Mouse (Mus musculus): ENCODE results near the gene Trim75. TPM values are rescaled to one million over a fixed set of nuclear protein-coding genes. Genes with fewer than 3 reads are reported as not detected.
"Not testable (repeated sequence)": the region's sequence is repeated elsewhere in the genome, so short reads cannot be mapped to it uniquely, and the experiment has no call there.

Trim75 gene
- polyA plus RNA-seq, 1 experiment, result not detected

DNA sequence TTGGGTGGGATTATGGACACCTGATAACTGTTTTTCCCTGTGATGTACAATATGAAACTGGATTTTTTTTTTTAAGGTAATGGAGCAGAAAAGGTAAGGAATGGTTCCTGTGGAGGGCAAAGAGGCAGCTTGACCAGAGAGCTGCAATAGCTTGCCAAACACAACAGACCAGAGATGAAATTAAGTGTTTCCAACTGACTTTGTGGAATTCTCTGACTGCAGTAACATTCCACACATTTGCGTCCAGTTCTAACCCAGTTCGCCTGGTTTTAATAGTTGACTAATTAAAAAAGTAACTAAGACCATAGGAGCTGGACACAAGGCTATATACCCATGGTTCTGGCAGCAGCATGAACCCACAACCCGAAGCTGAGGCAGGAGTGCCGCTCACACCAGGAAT lies 42.1 kb upstream of the Trim75 start:
- Histone ChIP-seq H3K9me3 (replicated peaks; ENCODE audit: control insufficient read depth, insufficient read depth, low read length, poor library complexity, severe bottlenecking) (no peaks in the 10 kb centered on the region), H3K36me3 (ENCODE audit: control insufficient read depth, insufficient read depth, low read length, poor library complexity, severe bottlenecking) (peaks cover 18% of the 10 kb centered on the region), H3K4me3 (ENCODE audit: low read depth, low read length) (no peak overlapping the region), H3K27ac (ENCODE audit: insufficient read depth, low read length) (no peak overlapping the region), H3K9ac (ENCODE audit: low read depth, poor library complexity, severe bottlenecking) (no peak overlapping the region), H3K4me1 (ENCODE audit: control insufficient read depth, insufficient read depth, low read length) (no peaks in the 10 kb centered on the region), H3K27me3 (ENCODE audit: control insufficient read depth, insufficient read depth, low read length, poor library complexity, severe bottlenecking) (no peaks in the 10 kb centered on the region)
- TF ChIP-seq CTCF (IDR thresholded peaks at IDR 0.05; ENCODE audit: low read depth, low read length) (no peak), EP300 (IDR thresholded peaks at IDR 0.05; ENCODE audit: insufficient read depth, low read depth, low read length) (no peak), POLR2A (IDR thresholded peaks at IDR 0.05; ENCODE audit: insufficient read depth, low read length) (no peak)

DNA sequence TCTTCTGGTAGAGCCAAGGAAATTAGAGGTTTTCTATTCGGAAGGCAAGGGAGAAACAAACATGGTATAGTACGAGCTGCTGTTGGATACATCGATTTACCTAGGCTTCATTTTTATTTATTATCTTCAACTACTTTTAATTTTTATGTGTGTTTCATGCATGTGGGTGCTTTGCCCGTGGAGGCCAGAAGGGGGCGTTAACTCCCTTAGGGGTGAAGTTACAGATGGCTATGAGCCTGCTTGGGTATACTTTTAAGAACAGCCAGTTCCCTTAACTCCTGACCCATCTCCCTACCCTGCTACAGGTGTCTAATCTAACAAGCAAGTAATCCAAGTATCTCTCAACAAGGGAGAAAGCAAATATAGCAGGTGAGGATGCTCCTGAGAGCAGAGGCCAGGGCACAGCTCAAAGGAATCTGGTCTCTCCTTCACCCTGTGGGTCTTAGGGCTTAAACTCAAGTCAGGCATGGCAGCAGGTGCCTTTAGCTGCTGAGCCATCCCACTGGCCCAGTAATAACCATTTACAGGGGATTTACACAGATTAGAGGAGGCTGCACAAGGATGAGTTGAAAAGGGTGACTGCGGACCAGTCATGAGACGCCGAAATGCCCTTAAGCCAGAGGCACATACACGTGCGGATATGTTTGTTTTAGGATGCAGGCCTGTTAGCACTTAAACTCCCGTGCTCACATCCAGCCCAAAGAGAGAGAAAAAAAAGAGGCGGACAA lies 41.5 kb upstream of the Trim75 start:
- TF ChIP-seq POLR2A (IDR thresholded peaks at IDR 0.05; ENCODE audit: insufficient read depth, low read length) (no peak), CTCF (IDR thresholded peaks at IDR 0.05; ENCODE audit: low read depth, low read length) (peak; percentile 66), EP300 (IDR thresholded peaks at IDR 0.05; ENCODE audit: insufficient read depth, low read depth, low read length) (no peak)
- Histone ChIP-seq H3K4me3 (ENCODE audit: low read depth, low read length) (no peak overlapping the region), H3K4me1 (ENCODE audit: control insufficient read depth, insufficient read depth, low read length) (no peaks in the 10 kb centered on the region), H3K27me3 (ENCODE audit: control insufficient read depth, insufficient read depth, low read length, poor library complexity, severe bottlenecking) (no peaks in the 10 kb centered on the region), H3K9ac (ENCODE audit: low read depth, poor library complexity, severe bottlenecking) (no peak overlapping the region), H3K36me3 (ENCODE audit: control insufficient read depth, insufficient read depth, low read length, poor library complexity, severe bottlenecking) (peaks cover 18% of the 10 kb centered on the region), H3K27ac (ENCODE audit: insufficient read depth, low read length) (no peak overlapping the region), H3K9me3 (replicated peaks; ENCODE audit: control insufficient read depth, insufficient read depth, low read length, poor library complexity, severe bottlenecking) (no peaks in the 10 kb centered on the region)

DNA sequence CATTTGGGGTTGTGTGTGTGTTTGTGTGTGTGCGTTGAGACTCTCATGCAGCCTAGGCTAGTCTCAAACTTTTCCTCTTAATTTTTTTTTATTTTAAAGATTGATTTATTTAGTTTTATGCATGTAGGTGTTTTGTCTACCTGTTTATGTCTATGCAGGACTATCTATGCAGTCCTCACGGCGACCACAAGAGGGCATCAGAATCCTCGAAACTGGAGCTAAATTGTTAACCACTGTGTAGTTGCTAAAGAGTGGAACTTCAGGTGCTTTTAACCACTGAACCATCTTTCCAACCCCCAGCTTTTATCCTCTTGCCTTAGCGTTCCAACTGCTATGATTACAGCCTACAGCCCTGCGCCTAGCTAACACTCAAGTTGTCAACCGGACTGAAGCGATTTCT lies 34.9 kb upstream of the Trim75 start:
- Histone ChIP-seq H3K36me3 (ENCODE audit: control insufficient read depth, insufficient read depth, low read length, poor library complexity, severe bottlenecking) (peaks cover 8% of the 10 kb centered on the region), H3K27ac (ENCODE audit: insufficient read depth, low read length) (no peak overlapping the region), H3K9me3 (replicated peaks; ENCODE audit: control insufficient read depth, insufficient read depth, low read length, poor library complexity, severe bottlenecking) (peaks cover 7% of the 10 kb centered on the region), H3K4me1 (ENCODE audit: control insufficient read depth, insufficient read depth, low read length) (no peaks in the 10 kb centered on the region), H3K9ac (ENCODE audit: low read depth, poor library complexity, severe bottlenecking) (no peak overlapping the region), H3K4me3 (ENCODE audit: low read depth, low read length) (no peak overlapping the region), H3K27me3 (ENCODE audit: control insufficient read depth, insufficient read depth, low read length, poor library complexity, severe bottlenecking) (no peaks in the 10 kb centered on the region)
- no peak for TF ChIP-seq CTCF (IDR thresholded peaks at IDR 0.05; ENCODE audit: low read depth, low read length)
- no peak for TF ChIP-seq EP300 (IDR thresholded peaks at IDR 0.05; ENCODE audit: insufficient read depth, low read depth, low read length)
- no peak for TF ChIP-seq POLR2A (IDR thresholded peaks at IDR 0.05; ENCODE audit: insufficient read depth, low read length)

DNA sequence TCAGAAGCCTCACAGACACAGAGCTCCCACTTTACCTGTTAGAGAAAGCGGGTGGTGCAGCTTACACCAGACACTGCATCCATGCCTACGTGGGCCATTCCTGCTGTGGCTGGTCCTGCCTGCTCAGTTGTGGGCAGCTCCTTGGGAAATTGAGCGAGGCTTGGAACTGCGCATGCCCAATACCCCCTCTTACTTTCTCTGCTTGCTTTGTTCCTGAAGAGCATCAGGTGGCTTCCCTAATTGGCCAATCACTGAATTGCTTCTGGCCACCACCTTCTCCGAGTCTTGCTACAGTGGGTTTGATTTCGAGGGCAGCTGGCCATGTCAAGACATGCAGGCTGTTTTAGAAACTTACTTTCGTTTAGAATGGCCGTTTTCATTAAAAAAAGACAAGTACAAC lies 30.8 kb upstream of the Trim75 start, which contains the start of the genes Trim61 and Trim60:
Gene Trim61 (minus strand): TSS at position 101 of the 400 bp plus-strand sequence.
Gene Trim60 (minus strand): TSS at position 162 of the 400 bp plus-strand sequence.
- Histone ChIP-seq H3K36me3 (ENCODE audit: control insufficient read depth, insufficient read depth, low read length, poor library complexity, severe bottlenecking) (no peaks in the 10 kb centered on the region), H3K4me3 (ENCODE audit: low read depth, low read length) (no peak within 1 kb of the TSS), H3K27ac (ENCODE audit: insufficient read depth, low read length) (no peak within 1 kb of the TSS), H3K4me1 (ENCODE audit: control insufficient read depth, insufficient read depth, low read length) (no peaks in the 10 kb centered on the region), H3K9ac (ENCODE audit: low read depth, poor library complexity, severe bottlenecking) (no peak within 1 kb of the TSS), H3K9me3 (replicated peaks; ENCODE audit: control insufficient read depth, insufficient read depth, low read length, poor library complexity, severe bottlenecking) (peaks cover 6% of the 10 kb centered on the region), H3K27me3 (ENCODE audit: control insufficient read depth, insufficient read depth, low read length, poor library complexity, severe bottlenecking) (no peaks in the 10 kb centered on the region)
- TF ChIP-seq CTCF (IDR thresholded peaks at IDR 0.05; ENCODE audit: low read depth, low read length) (no peak), POLR2A (IDR thresholded peaks at IDR 0.05; ENCODE audit: insufficient read depth, low read length) (no peak)

DNA sequence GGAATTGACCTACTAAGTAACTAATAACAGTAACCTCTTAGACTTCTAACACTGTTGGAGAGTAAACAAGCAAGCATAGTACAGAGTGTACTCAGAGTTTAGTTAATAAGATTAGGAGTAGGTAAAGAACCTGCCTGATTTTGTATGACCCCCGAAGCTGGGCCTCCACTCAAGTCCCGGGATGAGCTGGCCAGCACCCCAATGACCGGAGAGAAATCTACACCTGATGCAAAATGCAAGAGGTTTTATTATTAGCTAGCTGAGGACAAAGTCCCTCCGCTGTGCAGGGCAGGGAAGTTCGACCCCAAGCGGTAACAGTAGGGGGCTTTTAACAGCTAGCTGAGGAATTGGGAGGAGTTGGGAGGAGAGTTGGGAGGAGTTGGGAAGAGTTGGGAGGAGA lies 20.0 kb upstream of the Trim75 start:
- H3K27ac ChIP-seq (ENCODE audit: insufficient read depth, low read length); H3K27me3 ChIP-seq (ENCODE audit: control insufficient read depth, insufficient read depth, low read length, poor library complexity, severe bottlenecking); H3K9ac ChIP-seq (ENCODE audit: low read depth, poor library complexity, severe bottlenecking); H3K4me1 ChIP-seq (ENCODE audit: control insufficient read depth, insufficient read depth, low read length); H3K36me3 ChIP-seq (ENCODE audit: control insufficient read depth, insufficient read depth, low read length, poor library complexity, severe bottlenecking); H3K9me3 ChIP-seq (replicated peaks; ENCODE audit: control insufficient read depth, insufficient read depth, low read length, poor library complexity, severe bottlenecking); H3K4me3 ChIP-seq (ENCODE audit: low read depth, low read length): not testable (repeated sequence)

DNA sequence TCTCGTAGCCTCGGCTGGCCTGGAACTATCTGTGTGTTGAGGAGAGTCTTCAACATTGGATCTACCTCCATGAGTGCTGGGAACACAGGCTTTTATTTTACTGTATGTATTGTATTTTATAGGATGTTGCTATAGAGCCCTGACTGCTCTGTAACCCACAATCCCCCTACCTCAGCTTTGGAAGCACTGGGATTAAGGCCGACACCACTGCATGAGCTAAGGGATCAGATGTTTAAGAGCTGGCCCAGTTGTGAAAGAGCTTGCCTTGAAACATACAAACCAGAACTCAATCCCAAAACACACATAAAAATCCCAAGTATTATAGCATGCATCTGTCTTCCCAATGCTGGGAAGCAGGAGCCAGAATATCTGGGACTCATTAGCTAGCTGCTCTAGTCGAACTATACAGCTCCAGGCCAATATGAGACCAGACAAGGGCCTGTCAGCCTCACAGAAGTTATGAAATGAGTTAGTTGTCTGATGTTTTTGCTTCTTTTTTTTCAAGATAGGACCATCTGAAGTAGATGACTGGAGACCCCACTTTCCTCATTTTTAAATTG lies 11.3 kb upstream of the Trim75 start:
- Histone ChIP-seq H3K9ac (ENCODE audit: low read depth, poor library complexity, severe bottlenecking) (no peak overlapping the region), H3K9me3 (replicated peaks; ENCODE audit: control insufficient read depth, insufficient read depth, low read length, poor library complexity, severe bottlenecking) (no peaks in the 10 kb centered on the region), H3K36me3 (ENCODE audit: control insufficient read depth, insufficient read depth, low read length, poor library complexity, severe bottlenecking) (no peaks in the 10 kb centered on the region), H3K4me3 (ENCODE audit: low read depth, low read length) (no peak overlapping the region), H3K4me1 (ENCODE audit: control insufficient read depth, insufficient read depth, low read length) (no peaks in the 10 kb centered on the region), H3K27ac (ENCODE audit: insufficient read depth, low read length) (no peak overlapping the region), H3K27me3 (ENCODE audit: control insufficient read depth, insufficient read depth, low read length, poor library complexity, severe bottlenecking) (no peaks in the 10 kb centered on the region)
- TF ChIP-seq CTCF (IDR thresholded peaks at IDR 0.05; ENCODE audit: low read depth, low read length) (no peak), EP300 (IDR thresholded peaks at IDR 0.05; ENCODE audit: insufficient read depth, low read depth, low read length) (no peak), POLR2A (IDR thresholded peaks at IDR 0.05; ENCODE audit: insufficient read depth, low read length) (no peak)

All from ES-Bruce4 (cell line).